In genomic region chr13:109229618-109230334, GRCm38 (mm10) we compare ENCODE assay signal across 8 mouse cellular contexts.
DNase-seq lines count a peak whose midpoint lies in the region; ATAC-seq and TF ChIP-seq lines count a peak whose summit lies in the region.

No protein-coding gene starts in this region.

- H3K36me3 ChIP-seq in embryonic facial prominence, embryonic 14.5 days (ENCODE audit: control insufficient read depth, insufficient read depth, low read length): no peaks in the 10 kb centered on the region
- no peaks in the 10 kb centered on the region for H3K36me3 ChIP-seq in midbrain, embryonic 10.5 days

- H3K27ac ChIP-seq in embryonic facial prominence, embryonic 14.5 days (replicated peaks; ENCODE audit: low read depth, low read length): no peak overlapping the region
- no peak overlapping the region; the same call in 1 of the 2 replicates for H3K27ac ChIP-seq in midbrain, embryonic 10.5 days (replicated peaks)

- intact Hi-C loops in left cerebral cortex, postnatal 25 days (cut with DNase I): loop anchor here (1.0 to 10.0 kb wide), 5 partner anchors 113 to 507 kb away; no protein-coding TSS in a partner anchor

- no peak for TF ChIP-seq POLR2A in lung, adult 2 months (IDR thresholded peaks at IDR 0.05; ENCODE audit: borderline replicate concordance, extremely low read depth, low read depth, low read length)

- H3K4me3 ChIP-seq in lung, adult 2 months (replicated peaks; ENCODE audit: extremely low read depth, low read depth, low read length): peak overlapping the region; percentile 66
- H3K4me3 ChIP-seq in embryonic facial prominence, embryonic 14.5 days (ENCODE audit: low read depth, low read length): peak overlapping the region; percentile 21
- H3K4me3 ChIP-seq in midbrain, embryonic 10.5 days: no peak overlapping the region

- H3K27me3 ChIP-seq in embryonic facial prominence, embryonic 14.5 days (replicated peaks; ENCODE audit: control insufficient read depth, insufficient read depth, low read length): no peaks in the 10 kb centered on the region
- no peaks in the 10 kb centered on the region for H3K27me3 ChIP-seq in midbrain, embryonic 10.5 days (ENCODE audit: low read depth, poor library complexity, severe bottlenecking)

- H3K9ac ChIP-seq in embryonic facial prominence, embryonic 14.5 days (ENCODE audit: low read depth, low read length): no peak overlapping the region

- H3K4me1 ChIP-seq in lung, adult 2 months (ENCODE audit: control insufficient read depth, insufficient read depth, low read length): peaks cover 16% of the 10 kb centered on the region
- H3K4me1 ChIP-seq in embryonic facial prominence, embryonic 14.5 days (ENCODE audit: control insufficient read depth, insufficient read depth, low read length): peaks cover 18% of the 10 kb centered on the region
- peaks cover 12% of the 10 kb centered on the region for H3K4me1 ChIP-seq in midbrain, embryonic 10.5 days

- H3K4me2 ChIP-seq in embryonic facial prominence, embryonic 14.5 days (ENCODE audit: low read depth, low read length): peak overlapping the region; percentile 55

- WGBS in lung, adult 2 months: 7% methylated on average over 17 of the region's 17 CpGs
- 43% methylated on average over 17 of the region's 17 CpGs for WGBS in embryonic facial prominence, embryonic 14.5 days
- WGBS in midbrain, embryonic 10.5 days: 77% methylated on average over 17 of the region's 17 CpGs

- no peaks in the 10 kb centered on the region for H3K9me3 ChIP-seq in embryonic facial prominence, embryonic 14.5 days (ENCODE audit: control insufficient read depth, low read length)
- H3K9me3 ChIP-seq in midbrain, embryonic 10.5 days (replicated peaks): no peaks in the 10 kb centered on the region

- peak; percentile 28 for DNase-seq in lung, adult 2 months
- DNase-seq in lung, postnatal 10 days: no peak
- DNase-seq in embryonic facial prominence, embryonic 14.5 days (ENCODE audit: low spot score): peak; percentile 54
- peak; percentile 10 for DNase-seq in midbrain, embryonic 10.5 days (ENCODE audit: low spot score)
- DNase-seq in left cerebral cortex, postnatal 25 days (ENCODE audit: low spot score in 2 of 2): no peak
- DNase-seq in left cerebral cortex, adult 8-10 months (ENCODE audit: low spot score in 2 of 2): no peak
- DNase-seq in right cerebral cortex, adult 2 months (ENCODE audit: low spot score in 2 of 2): no peak

- no peak for TF ChIP-seq CTCF in lung, adult 2 months (IDR thresholded peaks at IDR 0.05; ENCODE audit: insufficient read depth, low read length)

- peak; percentile 44; the same call in 1 of the 2 replicates for ATAC-seq in embryonic facial prominence, embryonic 14.5 days (ENCODE audit: low read depth)
- peak; percentile 41 for ATAC-seq in inflammation-experienced regulatory T-cells, adult 6 months

Comparison
In these comparisons a context has a peak if more than half of its experiments do, and no peak if none do; other contexts are left out.
1. DNase-seq: peak in lung, adult 2 months (single experiment), embryonic facial prominence, embryonic 14.5 days (single experiment) and midbrain, embryonic 10.5 days (single experiment); none in lung, postnatal 10 days (single experiment), left cerebral cortex, postnatal 25 days (0 of 2), left cerebral cortex, adult 8-10 months (0 of 2) and right cerebral cortex, adult 2 months (0 of 2).